Mouse (Mus musculus): Measurements from ENCODE around the gene Pnpla6.

- TF ChIP-seq CTCF (IDR thresholded peaks at IDR 0.05; ENCODE audit: borderline replicate concordance, insufficient read depth, low read length) = no peak
- no peak for TF ChIP-seq POLR2A (IDR thresholded peaks at IDR 0.05; ENCODE audit: low read depth, low read length)
Observed at GRCm38 (mm10) chr8:3481605-3482004, 33.6 kb upstream of the Pnpla6 start.
